Mouse (Mus musculus) cortical plate, adult 2 months (tissue): ENCODE results near the gene Fmnl1.

Experiments
- CTCF ChIP-seq: fragments of 200-500 bp; IDR thresholded peaks from 2 replicates; pipeline ENCODE4 v1.5.1; 2011; ENCODE audit warnings: mild to moderate bottlenecking, control low read depth, low read length; ENCODE audit not compliant: insufficient read depth; ENCODE audit errors: extremely low read depth
- POLR2A ChIP-seq: fragments of 200-500 bp; IDR thresholded peaks from 2 replicates; pipeline ENCODE4 v1.6.1; 2011; ENCODE audit warnings: mild to moderate bottlenecking, low read length, control low read depth; ENCODE audit not compliant: insufficient read depth; ENCODE audit errors: extremely low read depth

- TF ChIP-seq CTCF (no peak), POLR2A (no peak)
These were observed 69.8 kb downstream of the Fmnl1 start for GRCm38 (mm10) chr11:103240740-103241139.
